Mouse (Mus musculus) hindbrain, embryonic 16.5 days (tissue): ENCODE results near the gene Agps. TPM values are rescaled to one million over a fixed set of nuclear protein-coding genes. Genes with fewer than 3 reads are reported as not detected.

Source experiments
- ATAC-seq: fragments of 200-750 bp; cut with Nextera tagmentation; 2 replicates; pipeline ENCODE4 v1.8.0; 2017; ENCODE audit warnings: moderate TSS enrichment, moderate library complexity
- H3K27ac ChIP-seq: fragments of 300-500 bp; sonication (generic); 2 replicates; pipeline ENCODE4 v1.5.1; 2014; ENCODE audit warnings: low read depth, mild to moderate bottlenecking, control low read depth, low read length, moderate library complexity
- H3K27me3 ChIP-seq: fragments of 300-500 bp; sonication (generic); replicated peaks from 2 replicates; pipeline ENCODE4 v1.6.1; 2014; ENCODE audit warnings: low read length; ENCODE audit not compliant: control insufficient read depth, insufficient read depth
- H3K36me3 ChIP-seq: fragments of 300-500 bp; sonication (generic); 2 replicates; pipeline ENCODE4 v1.6.1; 2014; ENCODE audit warnings: mild to moderate bottlenecking, low read length, moderate library complexity, mixed read lengths; ENCODE audit not compliant: control insufficient read depth, insufficient read depth
- H3K4me1 ChIP-seq: fragments of 300-500 bp; sonication (generic); 2 replicates; pipeline ENCODE4 v1.6.1; 2014; ENCODE audit warnings: low read depth, low read length; ENCODE audit not compliant: control insufficient read depth, insufficient read depth
- H3K4me2 ChIP-seq: fragments of 300-500 bp; sonication (generic); 2 replicates; pipeline ENCODE4 v1.6.1; 2014; ENCODE audit warnings: mild to moderate bottlenecking, low read length, control low read depth, moderate library complexity
- H3K4me3 ChIP-seq: fragments of 300-500 bp; sonication (generic); 2 replicates; pipeline ENCODE4 v1.5.1; 2014; ENCODE audit warnings: mild to moderate bottlenecking, low read length, control low read depth, moderate library complexity
- H3K9ac ChIP-seq: fragments of 300-500 bp; sonication (generic); 2 replicates; pipeline ENCODE4 v1.6.1; 2014; ENCODE audit warnings: low read depth, mild to moderate bottlenecking, control low read depth, low read length, moderate library complexity
- H3K9me3 ChIP-seq: fragments of 300-500 bp; sonication (generic); 2 replicates; pipeline ENCODE4 v1.6.1; 2014; ENCODE audit warnings: mild to moderate bottlenecking, low read length, moderate library complexity; ENCODE audit not compliant: control insufficient read depth
- WGBS: fragments of 180-500 bp; shearing (Covaris S2); extraction: QIAGEN DNeasy Blood & Tissue Kit; methylation state at CpG from one replicate; pipeline ENCODE4 v1.1.7; 2014; 5-methylcytosine and 5-hydroxymethylcytosine counted together
- polyA plus RNA-seq: library from polyadenylated mRNA; unstranded; fragments of >200 nt; fragmentation: Nextera tagmentation; extraction: Ambion mirVana; gene quantifications from 2 replicates; pipeline ENCODE4 v1.2.1, GENCODE M21; 2015

Gene Agps
- polyA plus RNA-seq: 21.6 and 27.6 TPM in 2 replicates

DNA sequence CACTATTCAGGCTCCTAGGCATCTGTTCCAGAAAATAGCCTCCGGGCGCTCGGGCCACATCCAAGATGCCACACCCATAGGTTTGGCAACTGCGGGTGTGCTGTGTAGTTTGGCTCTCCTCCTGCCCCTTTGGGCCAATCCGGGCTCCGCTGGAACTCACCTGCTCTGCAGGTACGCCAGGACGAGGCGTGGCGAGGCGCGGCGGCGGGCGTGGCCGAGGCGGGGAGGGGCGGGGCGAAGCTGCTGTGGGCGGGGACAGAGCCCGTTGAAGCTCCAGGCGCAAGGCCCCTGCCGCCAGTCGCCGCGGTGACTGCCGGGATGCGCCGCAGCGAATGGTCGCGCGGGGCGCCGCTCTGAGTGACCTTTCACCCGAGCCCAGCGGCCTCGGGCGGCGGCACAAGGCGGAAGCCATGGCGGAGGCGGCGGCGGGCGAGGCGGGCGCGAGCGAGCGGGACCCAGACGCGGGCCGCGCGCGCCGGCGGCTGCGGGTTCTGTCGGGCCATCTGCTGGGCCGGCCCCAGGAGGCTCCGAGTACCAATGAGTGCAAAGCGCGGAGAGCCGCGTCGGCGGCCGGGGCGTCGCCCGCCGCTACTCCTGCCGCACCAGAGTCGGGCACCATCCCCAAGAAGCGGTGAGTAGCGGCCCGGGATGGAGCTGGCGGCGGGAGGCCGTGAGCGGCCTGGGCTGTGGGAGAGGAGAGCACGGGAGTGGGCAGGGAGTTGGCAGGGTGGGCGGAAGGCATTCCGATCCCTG, at the start of gene Agps:
Gene Agps (plus strand): TSS at position 297 of the 753 bp plus-strand sequence.
- peak within 1 kb of the TSS; percentile 91 for H3K4me2 ChIP-seq
- peak within 1 kb of the TSS; percentile 79 for H3K27ac ChIP-seq
- peaks cover 15% of the 10 kb centered on the region for H3K4me1 ChIP-seq
- no peaks in the 10 kb centered on the region for H3K9me3 ChIP-seq
- no peaks in the 10 kb centered on the region for H3K36me3 ChIP-seq
- H3K27me3 ChIP-seq: no peaks in the 10 kb centered on the region
- under 1% methylated on average over 77 of the region's 86 CpGs for WGBS
- peak within 1 kb of the TSS; percentile 97 for H3K9ac ChIP-seq
- H3K4me3 ChIP-seq: peak within 1 kb of the TSS; percentile 97
- peak; percentile 96 for ATAC-seq

DNA sequence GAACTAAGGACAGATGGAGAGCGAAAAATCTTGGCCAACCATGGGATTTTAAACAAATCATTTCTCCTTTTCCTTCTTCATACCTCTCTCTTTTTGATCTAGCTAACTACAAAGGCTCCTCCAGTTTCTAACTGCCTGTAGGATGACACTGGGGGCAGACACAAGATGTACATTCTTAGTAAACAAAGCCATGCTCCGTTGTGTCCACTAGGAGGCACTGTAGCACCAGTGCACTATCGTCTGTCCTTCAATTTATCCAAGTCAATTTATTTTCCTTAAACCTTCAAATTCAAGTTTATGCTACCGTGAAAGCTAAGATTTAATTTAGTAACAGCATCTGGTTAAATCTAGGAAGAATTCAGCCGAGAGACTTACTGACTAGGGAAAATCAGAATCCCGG, 45.9 kb upstream of the Agps start:
- Histone ChIP-seq H3K4me2 (no peak overlapping the region), H3K4me1 (no peaks in the 10 kb centered on the region), H3K4me3 (no peak overlapping the region), H3K27ac (no peak overlapping the region), H3K27me3 (no peaks in the 10 kb centered on the region), H3K9me3 (no peaks in the 10 kb centered on the region), H3K36me3 (no peaks in the 10 kb centered on the region), H3K9ac (no peak overlapping the region)
- 18% methylated on average over 6 of the region's 6 CpGs for WGBS
- ATAC-seq: no peak

DNA sequence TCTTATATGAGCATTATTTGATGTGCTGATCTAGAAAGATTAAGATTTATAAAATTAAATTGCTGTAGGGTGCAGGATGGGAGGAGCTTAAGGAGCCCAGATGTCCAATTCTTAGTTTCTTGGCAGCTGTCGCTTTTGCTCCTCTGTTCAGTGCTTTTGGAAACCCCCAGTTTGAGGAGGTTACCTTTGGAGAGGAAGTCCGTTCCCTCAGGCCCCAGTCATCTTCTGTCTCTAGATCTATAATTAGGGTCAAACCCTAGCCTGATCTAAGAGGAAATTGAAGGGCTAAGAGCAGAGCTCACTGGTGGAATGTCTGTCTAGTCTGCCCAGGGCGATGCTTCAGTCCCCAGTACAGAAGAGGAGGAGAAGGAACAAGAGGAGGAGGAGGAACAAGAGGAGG, 43.5 kb upstream of the Agps start:
- ATAC-seq: no peak
- Histone ChIP-seq H3K9ac (no peak overlapping the region), H3K36me3 (no peaks in the 10 kb centered on the region), H3K4me2 (no peak overlapping the region), H3K27ac (no peak overlapping the region), H3K9me3 (no peaks in the 10 kb centered on the region), H3K4me3 (no peak overlapping the region), H3K27me3 (no peaks in the 10 kb centered on the region), H3K4me1 (no peaks in the 10 kb centered on the region)
- WGBS: 85% methylated on average over 3 of the region's 3 CpGs

DNA sequence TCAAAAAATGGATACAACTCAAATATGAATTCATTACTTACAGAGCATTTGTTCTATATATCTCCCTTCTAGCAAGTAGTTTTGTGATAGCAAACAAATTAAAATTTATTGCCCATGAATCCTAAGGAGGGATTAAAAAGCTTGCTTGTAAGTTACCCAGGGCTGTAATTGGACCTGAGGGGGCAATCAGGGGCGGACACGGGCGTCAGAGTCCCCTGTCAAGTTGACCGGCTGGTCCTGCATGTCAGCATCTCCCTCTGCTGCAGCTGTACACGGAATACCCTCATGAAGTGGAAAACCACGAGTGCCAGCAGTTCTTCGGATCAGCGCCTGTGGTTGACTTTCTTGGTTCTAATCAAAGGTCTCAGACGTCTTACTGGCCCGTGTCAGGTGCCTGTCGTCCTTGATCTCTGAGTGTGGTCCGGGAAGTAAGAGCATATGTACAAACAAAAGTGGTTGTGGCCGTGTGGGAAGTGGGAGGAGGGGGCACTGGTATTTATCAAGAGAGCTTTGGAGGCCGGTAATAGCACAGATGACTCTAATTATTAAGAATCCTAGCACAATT, 41.9 kb upstream of the Agps start:
- H3K4me2 ChIP-seq: no peak overlapping the region
- no peak for ATAC-seq
- no peak overlapping the region for H3K4me3 ChIP-seq
- no peaks in the 10 kb centered on the region for H3K4me1 ChIP-seq
- H3K27me3 ChIP-seq: no peaks in the 10 kb centered on the region
- no peaks in the 10 kb centered on the region for H3K9me3 ChIP-seq
- H3K9ac ChIP-seq: no peak overlapping the region
- WGBS: 60% methylated on average over 14 of the region's 14 CpGs
- H3K36me3 ChIP-seq: no peaks in the 10 kb centered on the region
- no peak overlapping the region for H3K27ac ChIP-seq

DNA sequence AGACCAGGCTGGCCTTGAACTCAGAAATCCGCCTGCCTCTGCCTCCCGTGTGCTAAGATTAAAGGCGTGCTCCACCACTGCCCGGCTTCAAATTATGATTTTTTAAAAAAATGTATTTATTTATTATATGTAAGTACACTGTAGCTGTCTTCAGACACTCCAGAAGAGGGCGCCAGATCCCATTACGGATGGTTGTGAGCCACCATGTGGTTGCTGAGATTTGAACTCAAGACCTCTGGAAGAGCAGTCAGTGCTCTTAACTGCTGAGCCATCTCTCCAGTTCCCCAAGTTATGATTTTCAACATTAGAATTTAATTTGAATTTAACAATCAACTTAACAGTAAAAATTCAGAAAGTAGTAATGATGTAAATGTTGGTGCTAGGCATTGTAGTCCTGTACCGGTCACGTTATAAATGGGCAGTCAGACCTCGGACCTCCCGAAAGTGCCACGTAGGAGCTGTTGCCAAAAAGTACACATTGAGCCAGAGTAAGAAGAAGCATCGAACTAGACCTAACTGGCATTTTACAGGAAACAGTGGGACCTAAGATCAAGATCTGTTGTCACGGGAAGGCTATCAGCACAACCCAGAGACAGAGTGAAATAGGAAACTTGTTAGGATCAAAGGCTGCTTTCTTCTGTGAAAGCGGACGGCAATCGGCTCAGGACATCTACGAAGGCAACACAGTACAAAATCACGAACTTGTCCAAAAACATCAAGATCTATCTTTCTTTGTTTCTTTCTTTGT, 40.2 kb upstream of the Agps start:
- H3K4me2 ChIP-seq: no peak overlapping the region
- H3K9me3 ChIP-seq: no peaks in the 10 kb centered on the region
- no peaks in the 10 kb centered on the region for H3K36me3 ChIP-seq
- no peaks in the 10 kb centered on the region for H3K4me1 ChIP-seq
- no peak overlapping the region for H3K4me3 ChIP-seq
- no peak overlapping the region for H3K27ac ChIP-seq
- no peak for ATAC-seq
- no peak overlapping the region for H3K9ac ChIP-seq
- H3K27me3 ChIP-seq: no peaks in the 10 kb centered on the region
- WGBS: 91% methylated on average over 18 of the region's 18 CpGs

DNA sequence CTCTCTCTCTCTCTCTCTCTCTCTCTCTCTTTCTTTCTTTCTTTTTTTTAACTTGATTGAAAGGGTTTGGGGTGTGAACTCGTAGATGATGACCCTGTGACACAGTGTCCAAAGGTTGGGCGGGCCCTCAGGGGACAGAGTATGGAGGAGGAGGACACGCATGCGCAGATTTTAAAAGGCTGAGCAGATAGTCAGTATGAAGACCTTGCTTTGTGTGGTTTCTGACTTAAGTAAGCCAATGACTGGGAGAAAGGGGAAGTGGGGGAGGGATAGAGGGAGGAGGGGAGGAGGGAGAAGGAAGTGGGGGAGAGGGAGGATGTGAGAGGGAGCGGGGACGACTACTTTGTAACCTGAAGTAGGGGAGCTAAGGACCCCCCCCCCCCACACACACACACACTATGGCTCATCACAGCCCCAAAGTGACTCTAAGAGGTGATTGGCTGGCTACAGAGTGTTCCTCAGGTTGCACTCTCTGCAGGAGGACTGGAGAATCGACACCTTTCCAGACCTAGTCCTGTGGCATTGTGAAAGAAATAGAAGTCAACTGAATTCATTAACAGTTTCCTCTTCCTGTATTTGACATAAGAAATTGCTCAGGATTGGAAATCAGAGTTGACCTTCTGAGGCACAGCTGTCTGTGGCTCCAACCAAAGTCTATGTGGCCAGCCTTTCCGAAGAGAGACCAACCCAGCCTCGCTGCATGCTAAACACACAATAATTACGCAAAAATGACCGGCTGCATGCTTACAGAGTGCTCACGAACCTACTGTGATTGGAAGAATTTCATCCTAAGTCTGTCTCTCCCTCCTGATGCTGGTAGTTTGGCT, 39.4 kb upstream of the Agps start:
- no peak for ATAC-seq
- 75% methylated on average over 12 of the region's 12 CpGs for WGBS
- Histone ChIP-seq H3K4me2 (no peak overlapping the region), H3K4me1 (no peaks in the 10 kb centered on the region), H3K27me3 (no peaks in the 10 kb centered on the region), H3K27ac (no peak overlapping the region), H3K9ac (no peak overlapping the region), H3K9me3 (no peaks in the 10 kb centered on the region), H3K36me3 (no peaks in the 10 kb centered on the region), H3K4me3 (no peak overlapping the region)

DNA sequence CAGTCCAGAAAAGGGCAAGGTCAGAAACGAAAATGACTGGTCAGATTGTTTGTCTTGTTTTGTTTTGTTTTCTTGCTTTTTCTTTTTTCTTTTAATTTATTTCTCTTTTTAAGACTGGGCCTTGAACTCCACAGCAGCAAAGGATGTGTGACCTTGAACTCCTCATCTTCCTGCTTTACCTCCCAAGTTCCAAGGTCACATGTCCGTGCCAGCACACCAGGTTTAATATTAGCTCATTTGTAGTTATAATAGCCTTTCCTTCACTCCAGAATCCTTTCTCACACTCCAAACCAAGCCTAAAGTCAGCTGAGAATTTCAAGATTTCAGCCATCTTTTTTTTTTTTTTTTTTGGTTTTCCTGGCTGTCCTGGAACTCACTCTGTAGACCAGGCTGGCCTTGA, 35.8 kb upstream of the Agps start:
- WGBS: 82% methylated on average over 2 of the region's 2 CpGs
- no peak overlapping the region for H3K27ac ChIP-seq
- ATAC-seq: no peak

DNA sequence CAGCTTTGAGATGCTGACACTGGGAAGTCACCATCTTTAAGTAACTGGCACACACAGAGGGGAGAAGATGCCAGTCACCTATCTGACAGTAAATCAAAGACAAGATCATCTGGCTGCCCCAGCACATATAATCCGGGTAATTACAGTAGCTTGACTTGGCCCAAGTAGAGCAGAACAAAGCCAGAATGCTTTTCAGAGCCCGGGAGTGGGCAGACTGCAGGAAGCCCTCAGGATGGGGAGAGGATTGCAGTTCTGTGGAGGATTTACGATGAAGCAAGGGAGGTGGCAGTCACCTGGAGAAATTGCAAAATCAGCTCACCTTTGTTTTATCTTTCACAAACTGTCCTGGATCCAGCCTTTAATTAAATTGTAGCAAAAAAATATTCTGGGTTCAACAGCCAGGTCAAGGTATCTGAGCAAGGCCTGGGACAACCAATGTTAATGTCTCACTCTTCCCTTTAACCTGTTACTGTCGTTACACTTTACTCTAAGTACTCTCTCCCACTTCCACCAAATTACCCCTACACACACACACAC, 33.5 kb upstream of the Agps start:
- no peak for ATAC-seq
- no peaks in the 10 kb centered on the region for H3K9me3 ChIP-seq
- H3K27ac ChIP-seq: no peak overlapping the region
- H3K27me3 ChIP-seq: no peaks in the 10 kb centered on the region
- H3K4me3 ChIP-seq: no peak overlapping the region
- H3K4me1 ChIP-seq: no peaks in the 10 kb centered on the region
- WGBS: 54% methylated on average over 4 of the region's 4 CpGs
- no peak overlapping the region for H3K4me2 ChIP-seq
- no peaks in the 10 kb centered on the region for H3K36me3 ChIP-seq
- H3K9ac ChIP-seq: no peak overlapping the region

More for the DNA sequence above, 35.8 kb upstream of the Agps start:
- Histone ChIP-seq H3K9me3 (no peaks in the 10 kb centered on the region), H3K36me3 (no peaks in the 10 kb centered on the region), H3K4me1 (no peaks in the 10 kb centered on the region), H3K4me3 (no peak overlapping the region), H3K27me3 (no peaks in the 10 kb centered on the region), H3K9ac (no peak overlapping the region), H3K4me2 (no peak overlapping the region)
